Mouse (Mus musculus) testis, adult 10 weeks (tissue): ENCODE measurements around the gene Olfr1129. TPM values are rescaled to one million over a fixed set of nuclear protein-coding genes. Genes with fewer than 3 reads are reported as not detected.

Experiments used
- polyA plus RNA-seq: library from polyadenylated mRNA; stranded (reverse); fragments of 350-450 nt; fragmentation: Illumina TruSeq; extraction: RNeasy Lipid Tissue Mini Kit (QIAGEN cat#74804); gene quantifications from one replicate; pipeline ENCODE4 v1.2.3, GENCODE M21; 2014; ENCODE audit warnings: low read depth, low replicate concordance

The Olfr1129 gene
- polyA plus RNA-seq = not detected

GRCm38 (mm10) chr2:87573602-87574001 is at the start of gene Olfr1129:
TSS of gene Olfr1129 (plus strand) at chr2:87573902.

GRCm38 (mm10) chr2:87531496-87531895 is 42.2 kb upstream of the Olfr1129 start, which contains the start of gene Olfr153:
TSS of gene Olfr153 (plus strand) at chr2:87531796.

GRCm38 (mm10) chr2:87545442-87545841 is 28.3 kb upstream of the Olfr1129 start, which contains the start of gene Olfr1128:
TSS of gene Olfr1128 (minus strand) at chr2:87545542.

GRCm38 (mm10) chr2:87605912-87606311 is 32.2 kb downstream of the Olfr1129 start, which contains the start of gene Olfr1130:
TSS of gene Olfr1130 (plus strand) at chr2:87606212.

GRCm38 (mm10) chr2:87626804-87627203 is 53.1 kb downstream of the Olfr1129 start, which contains the start of gene Olfr1131:
TSS of gene Olfr1131 (plus strand) at chr2:87627104.

Other genes starting within 250 kb of the Olfr1129 start
- gene Olfr1120, start 219.1 kb upstream of the Olfr1129 start, polyA plus RNA-seq = not detected
- not detected for gene Olfr1121, start 204.0 kb upstream of the Olfr1129 start, polyA plus RNA-seq
- not detected for gene Olfr1122, start 188.1 kb upstream of the Olfr1129 start, polyA plus RNA-seq
- not detected for gene Olfr1123, start 157.3 kb upstream of the Olfr1129 start, polyA plus RNA-seq
- gene Olfr1124, start 143.6 kb upstream of the Olfr1129 start, polyA plus RNA-seq = 0.24 TPM
- gene Olfr1126, start 119.9 kb upstream of the Olfr1129 start, polyA plus RNA-seq = not detected
- gene Pramel7, start 76.8 kb upstream of the Olfr1129 start, polyA plus RNA-seq = 0.71 TPM
- not detected for gene Pramel6, start 67.3 kb upstream of the Olfr1129 start, polyA plus RNA-seq
- gene Olfr153, start 42.1 kb upstream of the Olfr1129 start, polyA plus RNA-seq = 0.39 TPM
- not detected for gene Olfr1128, start 28.4 kb upstream of the Olfr1129 start, polyA plus RNA-seq
- gene Olfr1130, start 32.3 kb downstream of the Olfr1129 start, polyA plus RNA-seq = not detected
- gene Olfr1131, start 53.2 kb downstream of the Olfr1129 start, polyA plus RNA-seq = not detected
- not detected for gene Olfr1132, start 63.6 kb downstream of the Olfr1129 start, polyA plus RNA-seq
- gene Olfr1133, start 73.5 kb downstream of the Olfr1129 start, polyA plus RNA-seq = not detected
- not detected for gene Olfr1134, start 84.6 kb downstream of the Olfr1129 start, polyA plus RNA-seq
- not detected for gene Olfr1135, start 99.8 kb downstream of the Olfr1129 start, polyA plus RNA-seq
- gene Olfr1136, start 120.0 kb downstream of the Olfr1129 start, polyA plus RNA-seq = not detected
- not detected for gene Olfr1137, start 139.3 kb downstream of the Olfr1129 start, polyA plus RNA-seq
- not detected for gene Olfr1138, start 166.1 kb downstream of the Olfr1129 start, polyA plus RNA-seq
- gene Olfr1140, start 169.8 kb downstream of the Olfr1129 start, polyA plus RNA-seq = not detected
- gene Olfr1141, start 180.1 kb downstream of the Olfr1129 start, polyA plus RNA-seq = not detected
- not detected for gene Olfr152, start 205.6 kb downstream of the Olfr1129 start, polyA plus RNA-seq
- gene Olfr1143, start 226.7 kb downstream of the Olfr1129 start, polyA plus RNA-seq = not detected
- not detected for gene Olfr1145, start 235.9 kb downstream of the Olfr1129 start, polyA plus RNA-seq